Mouse (Mus musculus) stomach, postnatal 0 days (tissue): ENCODE results near the gene Krtap9-5.

Experiments used
- CTCF ChIP-seq: IDR thresholded peaks from 2 replicates; pipeline ENCODE4 v1.5.1; 2016; ENCODE audit warnings: antibody characterized with exemption, low read depth, mild to moderate bottlenecking, moderate library complexity
- EP300 ChIP-seq: optimal IDR thresholded peaks from 2 replicates; pipeline ENCODE3; 2016; ENCODE audit warnings: antibody characterized with exemption

DNA sequence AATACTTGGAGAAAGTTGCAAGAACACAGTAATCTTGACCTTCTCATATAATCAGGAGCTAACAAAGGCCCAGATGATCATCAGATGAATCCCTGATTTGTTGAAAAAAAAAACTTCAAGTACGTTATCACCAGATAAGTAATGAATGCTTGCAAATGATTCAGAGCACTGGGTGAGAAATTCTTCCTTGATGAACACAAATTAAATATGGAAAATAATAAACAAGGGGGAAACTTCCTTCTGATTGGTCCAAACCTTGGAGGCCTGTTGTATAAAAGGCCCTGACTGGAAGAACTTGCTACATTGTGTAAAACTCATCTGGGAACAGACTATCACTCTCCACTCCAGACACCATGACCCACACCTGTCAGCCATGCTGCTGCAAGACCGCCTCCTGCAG, 40.7 kb upstream of the Krtap9-5 start, which contains the start of gene Krtap31-1:
- TF ChIP-seq CTCF, result no peak
- TF ChIP-seq EP300, result no peak
